Mouse (Mus musculus) olfactory bulb, adult 2 months (tissue): ENCODE measurements around the gene Sf3b3.

Experiments
- CTCF ChIP-seq: fragments of 200-500 bp; IDR thresholded peaks from 2 replicates; pipeline ENCODE4 v1.5.1; 2012; ENCODE audit warnings: low read depth, mild to moderate bottlenecking, low read length, moderate library complexity; ENCODE audit not compliant: insufficient read depth
- POLR2A ChIP-seq: fragments of 200-500 bp; IDR thresholded peaks from 2 replicates; pipeline ENCODE4 v1.6.1; 2012; ENCODE audit warnings: mild to moderate bottlenecking, low read depth, low read length, moderate library complexity; ENCODE audit not compliant: insufficient read depth

- TF ChIP-seq CTCF: no peak
- no peak for TF ChIP-seq POLR2A
Observed at GRCm38 (mm10) chr8:110793511-110793910, 53.1 kb downstream of the Sf3b3 start.
